Mouse (Mus musculus) spleen, postnatal 0 days (tissue): Measurements from ENCODE around the gene Vmn1r222. TPM values are rescaled to one million over a fixed set of nuclear protein-coding genes. Genes with fewer than 3 reads are reported as not detected.

Source experiments
- polyA plus RNA-seq: library from polyadenylated mRNA; unstranded; fragments of >200 nt; fragmentation: Nextera tagmentation; extraction: Ambion mirVana; gene quantifications from 2 replicates; pipeline ENCODE4 v1.2.1, GENCODE M21; 2015

The Vmn1r222 gene
- polyA plus RNA-seq, result not detected in 2 replicates

DNA sequence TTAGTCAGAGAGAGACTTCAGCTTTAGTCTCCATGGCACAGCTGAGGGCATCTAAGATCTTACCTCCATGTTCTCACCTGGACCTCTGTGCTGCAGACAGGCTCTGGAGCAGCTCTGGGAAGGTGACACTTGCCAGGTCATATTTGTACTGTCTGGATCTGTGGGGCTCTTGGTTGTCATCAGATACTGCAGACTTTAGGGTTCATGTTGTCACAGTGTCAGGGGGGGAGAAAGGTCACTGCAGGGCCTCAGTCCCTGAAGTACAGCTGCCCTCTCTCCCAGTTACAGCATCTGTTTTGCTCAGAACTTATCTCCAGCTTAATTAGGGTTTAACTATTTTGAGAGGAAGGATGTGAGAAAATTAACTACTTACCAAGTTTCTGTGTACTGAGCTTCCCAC is at the start of gene Vmn1r222:
Gene Vmn1r222 (minus strand): TSS at position 101 of the 400 bp plus-strand sequence.

DNA sequence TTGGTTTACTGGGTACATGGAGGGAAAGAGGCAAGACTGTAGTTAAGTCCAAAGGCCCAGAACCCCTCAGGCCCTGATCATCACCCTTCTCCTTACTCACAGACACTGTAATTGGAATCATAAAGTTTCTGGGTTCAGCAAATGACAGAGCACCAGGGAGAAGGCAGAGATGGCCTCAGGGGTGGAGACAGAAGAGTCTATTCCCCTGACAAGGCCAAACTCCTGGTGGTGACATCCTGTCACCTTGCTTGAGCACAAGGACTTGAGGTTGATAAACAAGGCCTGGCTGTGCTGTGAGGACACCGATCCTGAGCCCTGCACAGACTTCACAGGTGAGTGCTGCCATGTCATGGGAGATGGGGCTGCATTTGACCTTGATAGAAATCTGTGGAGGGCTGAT is 11.1 kb upstream of the Vmn1r222 start, which contains the start of gene Vmn1r223:
Gene Vmn1r223 (plus strand): TSS at position 301 of the 400 bp plus-strand sequence.

DNA sequence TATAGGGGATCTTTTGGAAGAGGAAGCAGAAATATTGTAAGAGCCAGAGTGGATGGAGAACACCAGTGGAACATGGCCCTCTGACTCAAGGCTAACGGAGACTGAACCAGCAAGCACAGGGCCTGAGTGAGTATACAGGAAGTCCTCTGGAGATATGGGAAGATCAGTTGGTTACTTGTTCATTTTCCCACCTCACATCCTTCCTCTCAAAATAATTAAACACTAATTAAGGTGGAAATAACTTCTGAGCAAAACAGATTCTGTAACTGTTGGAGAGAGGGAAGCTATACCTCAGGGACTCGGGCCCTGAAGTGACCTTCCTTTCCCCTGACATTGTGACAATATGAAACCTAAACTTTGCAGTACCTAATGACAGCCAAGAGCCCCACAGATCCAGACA is 21.9 kb downstream of the Vmn1r222 start, which contains the start of gene Vmn1r221:
Gene Vmn1r221 (plus strand): TSS at position 301 of the 400 bp plus-strand sequence.

DNA sequence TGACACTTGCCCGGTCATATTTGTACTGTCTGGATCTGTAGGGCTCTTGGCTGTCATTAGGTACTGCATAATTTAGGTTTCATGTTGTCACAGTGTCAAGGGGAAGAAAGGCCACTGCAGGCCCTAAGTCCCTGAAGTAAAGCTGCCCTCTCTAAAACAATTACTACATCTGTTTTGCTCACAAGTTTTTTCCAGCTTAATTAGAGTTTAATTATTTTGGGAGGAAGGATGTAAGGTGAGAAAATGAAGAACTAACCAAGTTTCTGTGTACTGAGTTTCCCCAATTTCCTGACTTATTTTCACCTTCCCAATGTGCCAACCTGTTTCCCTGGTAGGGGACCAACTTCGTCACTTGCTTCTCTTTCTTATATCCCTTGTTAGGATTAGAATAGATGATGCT is 47.9 kb downstream of the Vmn1r222 start, which contains the start of gene Vmn1r220:
Gene Vmn1r220 (minus strand): TSS at position 101 of the 400 bp plus-strand sequence.

Other genes with a start within 250 kb of the Vmn1r222 start
- gene Vmn1r213, start 228.3 kb downstream of the Vmn1r222 start, polyA plus RNA-seq, result not detected in 2 replicates
- not detected in 2 replicates for gene Vmn1r214, start 205.5 kb downstream of the Vmn1r222 start, polyA plus RNA-seq
- gene Vmn1r215, start 167.9 kb downstream of the Vmn1r222 start, polyA plus RNA-seq, result not detected in 2 replicates
- gene Vmn1r217, start 117.7 kb downstream of the Vmn1r222 start, polyA plus RNA-seq, result not detected in 2 replicates
- gene Vmn1r218, start 102.8 kb downstream of the Vmn1r222 start, polyA plus RNA-seq, result not detected in 2 replicates
- gene Vmn1r219, start 76.6 kb downstream of the Vmn1r222 start, polyA plus RNA-seq, result 0.02 TPM in 1 of 2 replicates, not detected in the other
- not detected in 2 replicates for gene Vmn1r220, start 48.0 kb downstream of the Vmn1r222 start, polyA plus RNA-seq
- not detected in 2 replicates for gene Vmn1r221, start 21.8 kb downstream of the Vmn1r222 start, polyA plus RNA-seq
- not detected in 2 replicates for gene Vmn1r223, start 11.2 kb upstream of the Vmn1r222 start, polyA plus RNA-seq
- 17.3 and 18.4 TPM in 2 replicates for gene Zfp322a, start 133.3 kb upstream of the Vmn1r222 start, polyA plus RNA-seq
- 6.4 and 6.9 TPM in 2 replicates for gene Abt1, start 187.9 kb upstream of the Vmn1r222 start, polyA plus RNA-seq
- 2.5 and 3.0 TPM in 2 replicates for gene Btn1a1, start 230.0 kb upstream of the Vmn1r222 start, polyA plus RNA-seq